Mouse (Mus musculus) left cerebral cortex, adult 9 months (tissue): Measurements from ENCODE around the gene Vps13c.
A peak's percentile ranks its signal among the peaks of the same experiment; 100 is the strongest.

ENCODE experiments used
- DNase-seq, 2 experiments: peaks; one replicate each; pipeline ENCODE4 v3.0.0; 2022; ENCODE audit warnings: low spot score in 2 of 2

Gene Vps13c

GRCm38 (mm10) chr9:67830411-67831358 lies 9.5 kb upstream of the Vps13c start:
- peak in 1 of 2 experiments; percentile 32 for DNase-seq

GRCm38 (mm10) chr9:67831359-67832045 lies 8.7 kb upstream of the Vps13c start:
- DNase-seq: no peak

GRCm38 (mm10) chr9:67832046-67832605 lies 8.1 kb upstream of the Vps13c start, which contains the start of gene C2cd4a:
TSS of gene C2cd4a (minus strand) at chr9:67832330.
- DNase-seq: no peak

- no peak for DNase-seq
These were observed 5.7 kb upstream of the Vps13c start for GRCm38 (mm10) chr9:67834535-67834934.

- no peak for DNase-seq
These were observed 2.9 kb upstream of the Vps13c start for GRCm38 (mm10) chr9:67837311-67837710.

GRCm38 (mm10) chr9:67842797-67843196 lies 2.6 kb downstream of the Vps13c start:
- DNase-seq: no peak

- no peak for DNase-seq
These were observed 4.8 kb downstream of the Vps13c start for GRCm38 (mm10) chr9:67845012-67845411.

- no peak for DNase-seq
These were observed 5.5 kb downstream of the Vps13c start for GRCm38 (mm10) chr9:67845648-67846047.

- DNase-seq: no peak
These were observed 5.9 kb downstream of the Vps13c start for GRCm38 (mm10) chr9:67846089-67846488.

GRCm38 (mm10) chr9:67847606-67848005 lies 7.4 kb downstream of the Vps13c start:
- no peak for DNase-seq

- no peak for DNase-seq
These were observed 9.2 kb downstream of the Vps13c start for GRCm38 (mm10) chr9:67849397-67849796.

GRCm38 (mm10) chr9:67849846-67850245 lies 9.7 kb downstream of the Vps13c start:
- DNase-seq: no peak

- no peak for DNase-seq
These were observed 11.0 kb downstream of the Vps13c start for GRCm38 (mm10) chr9:67851150-67851549.

GRCm38 (mm10) chr9:67860273-67860672 lies 20.1 kb downstream of the Vps13c start:
- DNase-seq: no peak

- no peak for DNase-seq
These were observed 23.1 kb downstream of the Vps13c start for GRCm38 (mm10) chr9:67863332-67863731.

- no peak for DNase-seq
These were observed 23.8 kb downstream of the Vps13c start for GRCm38 (mm10) chr9:67864011-67864410.

GRCm38 (mm10) chr9:67865411-67865810 lies 25.2 kb downstream of the Vps13c start:
- DNase-seq: no peak

GRCm38 (mm10) chr9:67867411-67867810 lies 27.2 kb downstream of the Vps13c start:
- DNase-seq: no peak

- DNase-seq: peak; percentile 25 to 58
These were observed 29.7 kb downstream of the Vps13c start for GRCm38 (mm10) chr9:67869691-67870450.

- no peak for DNase-seq
These were observed 34.5 kb downstream of the Vps13c start for GRCm38 (mm10) chr9:67874522-67875222.

GRCm38 (mm10) chr9:67875337-67875736 lies 35.1 kb downstream of the Vps13c start:
- DNase-seq: peak in 1 of 2 experiments; percentile 29
